Mouse (Mus musculus) natural killer cell, adult 2 months (primary cell): ENCODE results near the gene Glt1d1.

Source experiments
- DNase-seq, 2 experiments: peaks; one replicate each; pipeline ENCODE4 v3.0.0; 2022; ENCODE audit warnings: low spot score in 2 of 2

Gene Glt1d1

DNA sequence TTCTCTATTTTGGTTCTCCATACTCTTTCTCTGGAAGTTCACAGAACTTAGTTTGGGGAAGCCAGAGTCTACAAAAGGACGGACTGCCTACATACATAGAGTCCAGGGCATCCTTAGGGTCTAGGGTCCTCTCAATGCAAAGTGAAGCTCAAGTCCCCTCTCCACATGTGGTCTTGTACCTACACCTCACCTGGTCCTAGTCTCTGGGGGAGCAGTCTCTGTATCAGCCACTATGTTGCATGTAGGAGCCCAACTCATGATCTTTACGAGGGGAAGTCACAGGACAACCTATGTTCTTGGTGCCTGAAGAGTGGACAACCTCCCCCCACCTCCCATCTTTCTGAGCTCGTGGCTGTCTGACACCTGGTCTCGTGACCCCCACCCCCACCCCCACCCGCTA, 391 bp upstream of the Glt1d1 start:
- no peak for DNase-seq

DNA sequence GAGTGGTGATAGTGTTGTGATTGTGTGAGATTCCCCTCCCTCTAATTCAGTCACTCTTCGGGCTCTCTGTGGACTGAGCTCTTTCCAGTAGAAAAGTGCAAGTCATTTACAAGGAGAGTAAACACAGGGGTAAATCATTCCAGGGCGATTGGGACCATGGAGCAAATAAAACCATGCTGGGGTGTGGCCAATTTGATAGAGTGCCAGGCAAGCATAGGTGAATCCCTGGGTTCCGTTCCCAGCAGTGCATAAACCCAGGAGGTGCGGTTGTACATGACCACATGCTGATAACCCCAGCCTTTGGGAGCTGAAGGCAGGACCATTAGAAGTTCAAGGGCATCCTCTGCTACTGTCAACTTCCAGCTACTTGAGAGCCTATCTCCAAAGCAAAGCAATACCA, 1.1 kb downstream of the Glt1d1 start:
- DNase-seq, result no peak

DNA sequence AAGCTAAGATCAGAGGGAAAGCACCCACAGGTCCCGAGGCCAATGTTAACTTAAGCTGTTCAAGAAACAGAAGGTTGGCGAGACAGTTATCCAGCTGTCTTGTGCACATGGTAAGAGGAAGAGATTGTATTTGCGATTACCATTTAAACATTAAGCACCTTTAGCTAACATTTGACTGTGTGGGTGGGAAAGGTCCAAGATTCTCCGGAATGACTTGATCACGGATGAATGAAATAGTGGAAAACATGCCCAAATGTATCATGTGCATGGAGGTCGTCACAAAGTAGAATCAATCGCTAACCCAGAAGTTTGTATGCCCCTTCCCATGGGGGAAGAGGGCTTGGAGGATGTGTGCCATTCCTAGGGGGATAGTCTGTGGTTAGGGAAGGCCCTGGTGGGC, 1.6 kb downstream of the Glt1d1 start:
- DNase-seq, result no peak

DNA sequence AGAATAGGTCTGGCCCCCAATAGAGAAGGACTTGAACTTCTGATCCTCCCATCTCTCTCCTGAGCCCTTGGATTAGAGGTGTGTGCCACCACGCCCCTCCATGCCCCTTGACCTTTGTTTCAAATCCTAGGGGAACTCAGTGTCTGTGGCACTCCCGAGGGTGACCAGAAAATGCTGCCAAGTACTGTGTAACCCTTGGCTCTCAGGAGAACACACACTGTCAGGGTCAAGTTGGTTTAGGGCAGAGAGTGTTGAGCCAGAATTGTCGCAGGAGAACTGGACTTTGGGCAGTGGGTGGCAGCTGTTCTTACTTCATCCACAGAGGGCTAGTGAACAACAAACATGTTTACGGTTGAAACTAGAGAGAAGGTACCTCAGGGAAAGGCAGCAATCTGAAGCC, 5.6 kb downstream of the Glt1d1 start:
- DNase-seq, result no peak

DNA sequence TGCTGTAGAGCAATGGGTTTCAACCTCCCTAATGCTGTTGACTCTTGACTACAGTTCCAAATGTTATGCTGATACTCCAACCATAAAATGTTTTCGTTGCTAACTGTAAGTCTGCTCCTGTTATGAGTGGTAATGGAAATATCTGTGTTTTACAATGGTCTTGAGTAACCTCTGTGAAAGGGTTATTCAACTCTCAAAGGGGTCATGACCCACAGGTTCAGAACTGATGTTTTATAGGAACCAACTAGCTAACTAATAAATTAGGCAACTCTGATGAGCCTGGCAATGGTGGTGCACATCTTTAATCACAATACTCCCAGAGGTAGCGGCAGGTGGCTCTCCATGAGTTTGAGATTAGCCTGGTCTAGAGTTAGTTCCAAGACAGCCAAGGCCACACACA, 6.1 kb downstream of the Glt1d1 start:
- no peak for DNase-seq

DNA sequence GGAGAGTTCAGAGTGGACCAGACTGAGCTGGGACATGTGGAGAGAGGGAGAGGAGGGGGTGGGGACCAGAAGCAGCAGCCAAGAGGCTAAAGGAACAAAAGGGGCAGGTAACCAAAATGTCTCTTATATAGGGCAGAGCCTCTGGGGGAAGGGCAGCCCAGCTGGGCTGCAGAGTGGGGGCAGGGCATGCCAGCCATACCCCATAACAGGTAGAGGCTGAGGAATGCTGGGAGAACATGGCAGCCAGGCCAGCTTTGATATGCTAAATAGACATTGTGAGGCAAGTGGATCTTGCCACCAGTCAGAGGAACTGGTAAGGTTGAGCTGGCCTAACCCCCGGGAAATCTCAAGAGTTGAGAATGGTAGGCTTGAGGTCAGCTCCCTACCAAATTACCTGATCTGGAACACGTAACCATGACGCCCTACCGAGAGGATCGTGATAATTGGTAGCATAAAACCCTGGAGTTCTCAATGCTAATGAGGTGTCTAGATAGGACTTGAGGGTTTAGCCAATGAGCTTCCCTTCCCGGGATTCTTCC, 7.1 kb downstream of the Glt1d1 start:
- no peak for DNase-seq

DNA sequence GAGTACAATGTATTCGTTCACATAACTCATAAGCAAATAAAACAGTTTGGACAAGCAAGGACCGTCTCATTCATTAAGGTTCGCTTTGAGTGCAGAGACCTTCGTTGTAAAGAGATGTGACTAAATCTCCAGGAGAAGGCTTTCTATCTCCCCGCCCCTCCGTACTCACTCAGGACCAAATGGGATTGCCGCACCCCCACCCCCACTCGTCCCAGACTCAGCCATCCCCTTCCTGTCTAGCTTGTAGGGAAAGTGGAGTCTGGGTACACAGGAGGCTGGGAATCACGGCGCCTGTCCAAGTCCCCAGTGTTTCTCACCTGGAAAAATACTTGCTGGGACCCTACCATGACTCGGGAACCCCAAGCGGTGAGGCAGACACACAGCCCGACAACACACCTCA, 7.6 kb downstream of the Glt1d1 start:
- DNase-seq, result no peak

DNA sequence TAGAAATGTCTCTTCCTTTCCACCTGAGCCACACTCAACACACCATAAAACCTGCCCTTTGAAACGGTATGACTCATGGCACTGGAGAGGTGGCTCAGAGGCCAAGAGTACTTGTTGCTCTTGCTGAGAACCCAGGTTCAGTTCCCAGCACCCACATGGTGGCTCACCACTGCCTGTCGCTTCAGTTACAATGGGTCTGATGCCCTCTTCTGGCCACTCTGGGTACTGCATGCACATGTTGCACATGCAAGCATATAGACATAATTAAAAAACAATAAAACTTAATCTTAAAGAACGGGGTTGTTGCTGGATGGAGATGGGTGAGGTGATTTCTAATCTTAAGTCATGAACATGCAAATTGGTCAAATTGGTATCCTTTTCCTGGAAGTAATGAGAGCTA, 8.3 kb downstream of the Glt1d1 start:
- no peak for DNase-seq

DNA sequence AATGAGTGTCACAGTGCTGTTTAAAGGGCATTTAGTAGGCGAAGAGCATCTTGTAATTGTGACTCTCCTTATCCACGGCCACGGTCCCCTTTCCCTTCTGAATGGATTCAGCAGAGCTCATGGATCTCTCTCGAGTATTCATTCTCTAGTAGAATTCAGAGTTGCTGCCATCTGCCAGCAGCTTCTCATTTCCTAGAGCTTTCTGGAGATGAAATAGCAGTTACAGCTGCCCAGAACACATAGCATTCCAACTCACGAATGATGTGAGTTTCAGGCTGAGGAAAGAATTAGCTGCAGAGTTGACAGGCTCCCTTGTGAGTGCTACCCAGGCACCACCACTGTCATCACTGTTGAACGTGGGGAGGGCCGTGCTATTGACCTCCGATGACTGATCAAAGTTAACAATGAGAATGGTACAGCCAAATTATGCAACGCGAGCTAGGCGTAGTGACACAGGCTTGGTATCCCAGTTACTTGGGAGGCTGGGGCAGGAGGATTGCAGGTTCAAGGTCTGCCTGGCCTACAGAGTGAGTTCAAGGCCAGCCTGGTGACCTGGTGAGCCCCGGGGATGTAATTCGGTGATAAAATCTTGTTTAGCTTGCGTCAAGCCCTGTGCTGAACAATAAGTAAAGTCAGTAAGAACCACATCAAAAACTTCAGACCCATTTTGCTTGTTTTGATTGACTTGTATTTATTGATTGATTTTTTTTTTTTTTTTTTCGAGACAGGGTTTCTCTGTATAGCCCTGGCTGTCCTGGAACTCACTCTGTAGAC, 9.3 kb downstream of the Glt1d1 start:
- no peak for DNase-seq

DNA sequence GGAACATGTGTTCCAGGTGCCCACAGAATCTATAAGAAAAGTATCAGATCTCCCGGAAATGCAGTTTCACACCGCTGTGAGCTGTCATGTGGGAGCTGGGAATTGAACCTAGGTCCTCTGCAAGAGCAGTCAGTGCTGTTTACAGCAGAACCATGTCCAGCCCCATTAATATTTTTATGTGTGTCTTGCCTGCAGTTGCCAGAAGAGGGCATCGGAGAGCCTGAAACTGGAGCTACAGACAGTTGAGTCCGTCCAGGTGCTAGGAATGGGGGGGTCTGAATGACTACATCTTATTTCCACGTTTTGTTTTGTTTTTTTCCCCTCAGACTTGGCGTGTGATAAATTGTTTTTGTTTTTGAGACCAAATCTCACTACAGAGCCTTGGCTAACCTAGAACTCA, 16.0 kb downstream of the Glt1d1 start:
- peak in 1 of 2 experiments; percentile 26 for DNase-seq

DNA sequence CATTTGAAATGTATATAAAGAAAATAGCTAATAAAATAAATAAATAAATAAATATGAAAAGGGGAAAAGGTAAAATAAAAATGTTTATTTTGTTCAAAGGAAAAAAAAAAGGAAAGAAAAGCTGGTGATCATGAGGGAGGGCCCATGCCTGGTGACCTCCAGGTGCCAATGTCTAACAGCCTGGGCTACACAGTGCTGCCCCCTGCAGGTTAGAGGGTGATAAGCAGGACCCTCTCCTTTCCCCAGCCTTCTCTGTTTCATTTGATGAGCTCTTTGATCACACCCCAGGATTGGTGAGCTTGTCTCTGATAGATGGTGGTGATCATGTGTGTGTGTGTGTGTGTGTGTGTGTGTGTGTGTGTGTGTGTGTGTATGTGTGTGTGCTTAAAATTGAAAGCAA, 17.0 kb downstream of the Glt1d1 start:
- DNase-seq, result peak in 1 of 2 experiments; percentile 35

DNA sequence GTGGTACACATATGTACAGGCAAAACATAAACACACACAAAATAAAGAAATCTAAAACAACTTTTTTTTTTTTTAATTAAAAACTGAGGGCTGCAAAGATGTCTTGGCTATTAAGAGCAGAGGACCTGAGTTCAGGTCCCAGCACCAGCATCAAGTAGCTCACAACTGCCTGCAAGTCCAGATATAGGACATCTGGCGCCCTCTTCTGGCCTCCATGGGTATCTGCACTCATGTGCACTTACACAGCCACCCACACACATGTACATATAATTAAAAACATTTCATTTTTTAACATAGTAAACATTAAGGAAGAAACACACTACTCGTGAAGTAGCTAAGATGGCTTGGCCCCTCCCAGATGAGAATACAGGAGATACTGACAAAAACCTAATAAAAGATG, 26.2 kb downstream of the Glt1d1 start:
- no peak for DNase-seq

DNA sequence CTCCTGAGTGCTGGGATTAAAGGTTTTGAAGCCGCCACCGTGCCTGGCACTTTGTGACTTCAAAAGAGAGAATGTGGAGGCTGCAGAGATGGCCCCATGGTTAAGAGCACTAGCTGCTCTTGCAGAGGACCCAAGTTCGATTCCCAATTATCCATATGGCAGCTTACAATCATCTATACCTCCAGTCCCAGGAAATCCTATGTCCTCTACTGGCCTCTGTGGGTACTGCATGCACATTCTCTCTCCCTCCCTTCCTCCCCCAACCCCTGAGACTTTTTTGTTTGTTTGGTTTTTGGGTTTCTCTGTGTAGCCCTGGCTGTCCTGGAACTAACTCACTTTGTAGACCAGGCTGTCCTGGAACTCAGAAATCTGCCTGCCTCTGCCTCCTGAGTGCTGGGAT, 27.2 kb downstream of the Glt1d1 start:
- no peak for DNase-seq

DNA sequence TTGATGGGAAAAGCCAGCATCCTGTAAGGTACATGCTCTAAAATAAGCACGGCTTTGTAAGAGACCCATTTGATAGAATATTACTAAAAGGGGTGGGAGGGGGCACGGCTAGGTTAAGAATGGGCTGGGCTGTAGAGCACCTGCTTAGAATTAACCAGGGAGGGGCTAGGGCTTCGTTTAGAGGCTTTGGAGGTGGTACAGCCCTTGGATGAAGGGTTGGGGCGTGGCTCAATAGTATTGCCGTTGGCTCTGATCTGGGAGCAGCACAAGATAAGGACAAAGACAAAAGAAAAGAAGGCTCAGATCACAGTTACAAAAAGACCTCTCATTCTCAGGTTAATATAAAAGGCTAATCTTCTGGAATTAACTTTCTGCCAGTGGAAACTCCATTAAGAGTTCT, 28.2 kb downstream of the Glt1d1 start:
- no peak for DNase-seq

DNA sequence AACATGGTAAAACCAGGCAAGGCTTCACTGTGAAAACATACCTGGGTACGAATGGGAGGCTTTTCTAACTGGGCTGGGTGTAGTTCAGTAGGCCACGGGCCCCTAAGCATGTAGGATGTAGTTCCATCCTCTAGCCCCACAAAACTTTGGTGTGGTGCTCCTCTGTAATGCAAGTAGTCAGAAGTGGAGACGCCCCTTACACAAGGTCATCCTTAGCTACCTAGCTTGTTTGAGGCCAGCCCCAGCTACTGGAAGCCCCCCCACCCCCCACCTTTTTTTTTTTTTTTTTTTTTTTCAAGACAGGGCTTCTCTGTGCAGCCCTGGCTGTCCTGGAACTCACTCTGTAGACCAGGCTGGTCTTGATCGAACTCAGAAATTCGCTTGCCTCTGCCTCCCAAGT, 28.9 kb downstream of the Glt1d1 start:
- DNase-seq, result no peak

DNA sequence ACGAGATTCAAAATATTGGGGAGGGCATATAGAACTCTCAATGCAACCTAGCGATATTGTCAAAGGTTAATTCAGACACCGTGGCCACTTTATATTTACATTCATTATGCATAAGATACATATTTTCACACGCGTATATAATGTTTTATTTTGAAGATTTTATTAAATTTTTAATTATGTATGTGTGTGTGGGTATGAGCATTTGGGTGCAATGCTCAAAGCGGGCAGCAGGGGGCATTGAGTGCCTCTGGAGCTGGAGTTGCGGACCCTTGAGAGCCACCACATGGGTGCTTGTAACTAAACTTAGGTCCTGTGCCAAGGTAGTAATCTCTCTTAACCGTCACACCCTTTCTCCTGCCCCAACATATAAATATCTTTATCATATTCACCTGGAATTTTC, 41.9 kb downstream of the Glt1d1 start:
- no peak for DNase-seq

DNA sequence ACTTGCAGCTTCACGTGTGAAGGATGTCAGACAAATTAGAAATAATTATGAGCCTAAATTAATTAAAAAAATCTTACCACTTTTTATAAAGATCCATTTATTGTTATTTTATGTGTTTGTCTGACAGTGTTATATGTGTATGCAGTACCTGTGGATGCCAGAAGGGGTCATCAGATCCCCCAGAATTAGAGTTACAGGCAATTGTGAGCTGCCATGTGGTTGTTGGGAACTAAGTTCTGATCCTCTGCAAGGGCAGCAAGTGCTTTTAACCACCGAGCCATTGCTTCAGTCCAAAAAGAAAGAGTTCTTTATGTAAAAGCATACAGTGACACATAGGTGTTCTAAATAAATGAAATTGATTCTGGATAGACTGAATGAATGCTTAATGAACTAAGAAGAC, 45.5 kb downstream of the Glt1d1 start:
- no peak for DNase-seq

DNA sequence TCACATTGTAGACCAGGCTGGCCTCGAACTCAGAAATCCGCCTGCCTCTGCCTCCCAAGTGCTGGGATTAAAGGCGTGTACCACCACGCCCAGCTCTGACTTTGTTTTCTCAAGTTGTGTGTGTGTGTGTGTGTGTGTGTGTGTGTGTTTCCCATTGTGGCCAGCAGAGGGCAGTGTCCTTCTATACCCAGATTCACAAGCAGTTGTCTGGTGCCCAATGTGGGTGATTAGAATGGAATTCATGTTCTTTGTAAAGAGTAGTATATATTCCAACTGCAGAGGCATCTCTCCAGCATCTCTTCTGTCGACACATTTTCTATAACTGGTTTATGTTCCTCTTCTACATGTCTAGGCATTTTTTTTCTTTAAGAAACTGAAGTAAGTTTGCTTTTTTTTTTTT, 46.4 kb downstream of the Glt1d1 start:
- no peak for DNase-seq

DNA sequence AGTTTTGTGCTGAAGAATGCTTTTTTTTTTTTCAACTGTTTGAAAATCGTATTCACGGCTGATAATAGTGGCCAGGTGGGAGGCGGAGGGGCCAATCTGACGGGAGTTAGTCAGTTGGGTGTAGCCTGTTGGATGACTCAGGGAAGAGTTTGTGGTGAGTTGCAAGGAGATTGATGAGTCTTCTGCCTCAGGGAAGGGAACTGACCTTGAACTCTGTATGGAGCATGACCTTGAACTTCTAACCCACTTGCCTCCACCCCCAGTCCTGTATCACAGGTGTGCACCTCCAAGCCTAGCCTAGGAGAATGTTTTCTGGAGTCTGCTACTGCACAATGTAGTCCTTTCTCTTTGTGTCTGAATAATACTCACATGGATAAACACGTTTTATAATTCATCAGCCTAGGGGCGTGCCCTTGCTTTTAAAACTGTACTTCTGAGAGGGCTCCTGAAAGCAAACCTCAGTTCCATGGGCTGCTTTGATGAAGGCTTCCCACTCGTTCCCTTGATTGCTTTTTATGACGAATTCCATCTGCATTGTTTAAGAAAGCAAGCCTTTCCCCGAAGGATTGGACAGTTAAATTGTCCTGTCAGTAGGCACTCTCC, 56.6 kb downstream of the Glt1d1 start:
- DNase-seq, result no peak

DNA sequence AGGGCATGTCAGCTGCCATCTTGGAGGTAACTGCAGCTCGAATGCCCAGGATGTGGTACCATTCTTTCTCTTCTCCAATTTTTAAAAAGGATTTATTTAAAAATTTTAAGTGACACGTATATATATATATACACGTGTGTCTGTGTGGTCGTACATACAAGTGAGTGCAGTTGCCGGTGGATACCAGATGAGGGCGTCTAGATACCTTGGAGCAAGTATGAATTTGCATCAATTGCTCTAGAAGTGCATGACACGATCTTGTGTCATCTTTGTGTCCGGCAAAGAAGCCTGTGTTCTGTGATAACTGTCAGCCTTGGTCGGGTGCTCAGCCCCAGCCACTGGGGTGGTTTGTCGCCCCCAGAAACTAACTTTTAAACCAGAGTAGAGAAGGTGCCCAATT, 59.0 kb downstream of the Glt1d1 start:
- DNase-seq, result no peak

DNA sequence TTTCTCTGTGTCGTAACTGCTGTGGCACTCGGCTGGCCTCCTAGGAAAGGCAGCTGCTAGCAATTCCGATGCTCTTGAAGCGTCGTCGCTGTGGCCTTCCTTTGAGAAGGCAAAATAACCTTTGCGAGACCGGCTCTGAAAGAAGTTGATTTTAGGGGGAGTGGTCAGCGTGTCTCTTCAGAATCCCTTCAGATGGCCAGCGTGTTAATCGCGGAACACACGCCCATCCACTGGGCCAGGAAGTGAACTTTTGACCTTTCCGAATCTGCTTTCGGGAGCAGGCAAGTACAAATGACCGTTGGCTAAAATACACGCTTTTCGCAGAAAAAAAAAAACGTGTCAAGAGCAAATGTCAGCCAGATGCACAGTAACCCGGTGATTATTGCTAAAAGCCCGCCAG, 59.5 kb downstream of the Glt1d1 start:
- no peak for DNase-seq

DNA sequence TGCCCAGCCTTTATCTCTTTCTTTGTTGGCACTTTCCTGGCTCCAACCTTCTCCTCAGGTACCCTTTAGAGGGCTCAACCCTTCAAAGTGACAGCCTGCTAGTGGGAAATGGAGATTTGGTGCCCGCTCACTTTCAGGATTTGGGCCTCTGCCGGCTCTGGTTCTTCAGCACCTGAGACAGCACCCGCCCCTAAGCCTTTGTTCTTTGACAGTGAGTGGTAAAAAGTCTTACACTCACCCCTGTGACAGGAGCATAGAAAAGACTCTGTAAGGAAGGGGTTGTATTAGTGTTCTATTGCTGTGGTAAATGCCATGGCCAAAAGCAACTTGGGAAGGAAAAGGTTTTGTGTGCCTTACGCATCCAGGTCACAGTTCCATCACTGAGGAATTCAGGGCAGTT, 63.8 kb downstream of the Glt1d1 start:
- DNase-seq, result no peak

DNA sequence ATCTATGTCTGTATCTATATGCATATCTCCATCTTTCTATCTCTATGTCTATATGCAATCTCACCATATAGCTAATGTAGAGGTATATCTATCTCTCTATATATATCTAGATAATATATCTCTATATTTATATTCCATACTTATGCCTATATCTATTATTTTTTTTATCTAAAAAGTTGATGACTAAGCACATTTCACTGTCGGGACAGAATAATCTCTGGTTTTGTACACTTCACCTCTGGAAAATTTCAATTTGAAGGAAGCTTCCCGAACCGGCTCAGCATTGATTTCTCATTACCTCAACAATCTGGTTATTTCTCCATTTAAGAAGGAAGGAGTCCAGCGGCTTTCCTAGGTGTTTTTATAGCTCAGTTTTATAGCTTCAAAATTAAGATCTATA, 64.5 kb downstream of the Glt1d1 start:
- DNase-seq, result no peak

DNA sequence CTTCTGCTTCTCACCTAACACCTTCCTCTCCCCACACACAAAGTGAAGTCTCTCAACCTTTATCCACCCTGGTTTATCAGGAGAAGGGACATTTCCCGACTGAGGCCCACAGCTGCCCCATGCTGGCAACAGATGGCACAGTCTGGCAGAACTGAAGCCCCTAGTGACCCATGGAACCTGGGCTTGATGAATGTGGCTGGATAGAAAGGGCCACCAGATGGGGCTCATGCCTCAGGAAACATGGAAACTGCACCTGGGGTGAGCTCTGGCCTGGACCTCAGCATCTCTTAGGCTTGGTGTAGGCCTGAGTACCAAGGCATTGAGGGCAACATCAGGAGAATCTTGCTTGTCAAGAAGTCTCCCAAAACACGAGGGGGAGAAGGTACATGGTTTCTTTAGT, 66.5 kb downstream of the Glt1d1 start:
- no peak for DNase-seq
